Mouse (Mus musculus) colon, adult 2 months (tissue): Measurements from ENCODE around the gene Zdhhc24. TPM values are rescaled to one million over a fixed set of nuclear protein-coding genes. Genes with fewer than 3 reads are reported as not detected.

ENCODE experiments used
- polyA plus RNA-seq: library from polyadenylated mRNA; depleted of rRNA; stranded (reverse); fragments of >200 nt; gene quantifications from 2 replicates; pipeline ENCODE4 v1.2.3, GENCODE M21; 2012; rRNA removed

Zdhhc24 gene
- 31.6 and 38.3 TPM in 2 replicates for polyA plus RNA-seq

DNA sequence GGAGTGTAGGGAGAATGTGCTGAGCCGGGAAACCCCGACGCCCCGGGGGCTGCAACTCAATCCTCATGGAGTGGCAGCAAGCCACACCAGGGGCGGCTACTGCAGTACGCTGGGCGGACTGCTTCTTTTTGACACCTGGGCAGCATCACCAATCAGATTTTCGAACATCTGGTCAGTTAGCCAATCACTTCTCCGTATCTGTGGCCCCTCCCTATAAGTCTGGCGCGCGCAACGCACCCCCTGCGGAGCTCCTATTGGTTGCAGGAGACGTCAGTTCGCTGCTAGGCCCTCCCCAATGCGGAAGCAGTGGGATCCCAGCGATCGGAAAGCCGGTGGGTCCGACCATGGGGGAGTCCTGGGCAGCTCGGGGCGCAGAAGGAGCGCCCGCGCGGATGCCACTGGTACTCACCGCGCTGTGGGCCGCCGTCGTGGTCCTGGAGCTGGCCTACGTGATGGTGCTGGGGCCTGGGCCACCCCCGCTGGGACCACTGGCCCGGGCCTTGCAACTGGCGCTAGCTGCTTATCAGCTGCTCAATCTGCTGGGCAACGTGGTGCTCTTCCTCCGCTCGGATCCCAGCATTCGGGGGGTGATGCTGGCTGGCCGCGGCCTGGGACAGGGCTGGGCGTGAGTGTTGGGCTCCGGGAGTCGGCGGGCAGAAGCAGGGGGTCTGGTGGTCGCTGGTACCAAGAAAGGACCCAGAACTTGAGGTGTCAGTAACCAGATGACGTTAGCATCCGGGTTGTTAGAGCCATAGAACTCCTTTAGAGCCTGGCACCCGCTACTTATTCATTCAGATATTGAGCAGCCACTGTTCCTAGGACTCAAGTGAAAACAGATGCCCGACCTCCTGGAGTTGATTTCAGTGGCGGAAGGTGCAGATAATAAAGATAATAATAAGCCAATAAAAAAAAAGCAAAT is at the start of gene Zdhhc24:
Gene Zdhhc24, plus strand, starts transcription at position 264 of the 919 bp plus-strand sequence.

DNA sequence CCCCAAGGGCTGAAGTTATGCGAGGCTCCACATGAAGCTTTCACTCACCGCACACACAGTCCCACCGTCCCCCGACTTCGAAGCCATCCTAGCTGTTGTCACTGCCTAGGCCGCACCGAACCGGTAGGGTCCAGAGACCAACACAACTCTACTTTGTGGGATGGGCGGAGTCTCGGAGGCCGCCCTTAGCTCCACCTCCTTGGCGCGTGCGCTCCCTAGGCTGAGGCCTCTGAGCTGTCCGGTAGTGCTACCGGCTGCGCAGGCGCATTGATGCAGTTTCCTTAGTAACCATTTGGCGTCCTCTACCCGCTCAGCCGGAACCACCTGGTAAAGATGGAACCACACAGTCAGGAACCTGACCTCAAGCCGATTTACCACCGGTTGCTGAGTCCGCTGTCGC is 39.3 kb upstream of the Zdhhc24 start, which contains the start of the genes Ccs and Ccdc87:
Gene Ccs, minus strand, starts transcription at position 184 of the 400 bp plus-strand sequence.
Gene Ccdc87, plus strand, starts transcription at position 218 of the 400 bp plus-strand sequence.

DNA sequence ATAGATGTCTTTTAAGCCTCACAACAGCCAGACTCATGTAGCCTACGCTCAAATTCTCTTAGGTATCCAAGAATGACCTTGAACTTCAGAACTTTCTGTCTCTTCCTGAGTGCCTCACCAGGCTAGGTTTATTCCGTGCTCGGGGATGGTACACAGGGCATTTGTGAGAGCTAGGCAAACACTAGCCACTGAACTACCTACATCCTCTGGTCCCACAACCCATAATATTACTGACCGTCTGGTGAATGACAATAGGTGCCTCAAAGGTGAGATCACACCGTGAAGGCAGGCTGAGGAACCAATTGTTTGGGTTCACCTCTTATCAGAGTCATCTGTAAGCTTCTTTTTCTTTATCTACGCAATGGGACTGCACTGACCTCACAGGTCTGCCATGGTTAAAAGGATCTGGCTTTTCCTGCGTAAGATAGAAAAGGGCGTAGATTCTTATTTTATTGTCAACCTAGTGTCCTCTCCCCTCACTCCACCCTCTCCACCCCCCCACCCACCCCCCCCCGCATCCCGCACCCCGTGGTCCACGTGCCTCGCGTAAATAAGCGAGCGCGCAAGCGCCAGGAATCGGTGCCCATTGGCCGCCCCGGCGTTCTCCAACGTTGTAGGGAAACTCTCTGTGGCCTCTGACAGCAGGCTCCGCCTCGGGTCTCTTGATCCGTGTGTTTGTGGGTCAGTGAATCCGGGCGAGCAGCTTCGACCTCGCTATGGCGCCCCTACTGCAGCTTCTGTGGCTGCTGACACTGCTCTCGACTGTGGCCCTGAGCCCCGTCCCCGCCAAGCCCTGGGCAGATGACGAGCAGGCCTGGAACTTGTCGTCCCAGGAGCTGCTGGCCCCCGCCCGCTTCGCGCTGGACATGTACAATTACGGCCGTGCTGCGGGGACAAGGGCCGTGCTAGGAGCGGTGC is 23.7 kb upstream of the Zdhhc24 start, which contains the start of gene Ctsf:
Gene Ctsf, plus strand, starts transcription at position 579 of the 918 bp plus-strand sequence.

DNA sequence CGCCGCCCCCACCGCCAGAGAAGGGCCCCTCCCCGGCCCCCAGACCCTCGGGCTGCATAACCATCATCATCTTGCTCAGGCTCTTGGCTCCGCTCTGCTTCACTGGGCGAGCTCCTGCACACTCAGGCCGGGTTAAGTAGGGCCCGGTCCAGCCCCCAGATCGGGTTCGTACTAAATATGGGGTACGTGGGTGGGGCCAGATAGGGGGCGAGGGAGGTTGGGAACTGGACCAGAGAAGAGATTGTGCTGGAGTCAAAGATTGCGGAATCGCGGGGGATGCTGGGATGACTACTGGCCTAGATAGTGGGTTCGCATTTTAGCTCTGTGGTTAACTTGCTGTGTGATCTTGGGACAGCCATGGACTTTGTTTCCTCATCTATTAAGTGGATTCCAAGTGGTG is 683 bp upstream of the Zdhhc24 start, which contains the start of gene Actn3:
Gene Actn3, minus strand, starts transcription at position 125 of the 400 bp plus-strand sequence.

DNA sequence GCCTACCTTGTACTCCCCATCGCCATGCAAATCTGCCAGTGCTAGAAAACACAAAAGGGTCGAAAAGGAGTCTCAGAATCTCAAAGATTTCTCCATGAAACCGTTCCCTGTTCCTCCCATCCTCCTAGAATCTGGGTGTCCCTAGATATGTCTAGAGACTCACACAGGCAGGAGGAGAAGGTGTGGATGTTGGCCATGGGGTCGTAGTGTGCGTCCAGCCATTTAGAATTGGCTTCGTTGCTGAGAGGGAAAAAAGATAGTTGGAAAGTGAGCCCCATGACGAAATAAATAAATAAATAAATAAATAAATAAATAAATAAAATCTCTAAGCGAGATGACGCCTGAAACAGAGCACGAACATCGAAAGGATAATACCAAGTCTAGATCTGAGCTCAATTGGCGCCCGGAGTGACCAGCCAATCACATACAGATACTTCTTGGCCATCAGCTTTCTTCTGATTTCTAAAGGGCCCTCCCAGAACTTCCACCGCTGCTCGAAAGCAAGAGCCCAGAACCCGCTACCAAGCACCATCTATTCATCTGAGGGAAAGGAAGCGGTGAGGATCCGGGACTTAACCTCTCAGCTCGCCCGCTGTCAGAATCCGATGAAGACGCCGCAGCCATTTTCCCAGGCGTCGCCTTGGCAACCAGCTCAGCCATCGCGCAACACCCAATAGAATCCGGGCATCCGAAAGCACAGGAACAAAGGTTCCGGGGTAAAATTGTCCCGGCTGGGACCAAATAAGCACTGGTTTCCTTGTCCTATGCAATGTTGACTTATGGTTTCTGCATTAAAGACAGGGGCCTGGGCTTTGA is 27.7 kb downstream of the Zdhhc24 start, which contains the start of gene Bbs1:
Gene Bbs1, minus strand, starts transcription at position 650 of the 816 bp plus-strand sequence.

DNA sequence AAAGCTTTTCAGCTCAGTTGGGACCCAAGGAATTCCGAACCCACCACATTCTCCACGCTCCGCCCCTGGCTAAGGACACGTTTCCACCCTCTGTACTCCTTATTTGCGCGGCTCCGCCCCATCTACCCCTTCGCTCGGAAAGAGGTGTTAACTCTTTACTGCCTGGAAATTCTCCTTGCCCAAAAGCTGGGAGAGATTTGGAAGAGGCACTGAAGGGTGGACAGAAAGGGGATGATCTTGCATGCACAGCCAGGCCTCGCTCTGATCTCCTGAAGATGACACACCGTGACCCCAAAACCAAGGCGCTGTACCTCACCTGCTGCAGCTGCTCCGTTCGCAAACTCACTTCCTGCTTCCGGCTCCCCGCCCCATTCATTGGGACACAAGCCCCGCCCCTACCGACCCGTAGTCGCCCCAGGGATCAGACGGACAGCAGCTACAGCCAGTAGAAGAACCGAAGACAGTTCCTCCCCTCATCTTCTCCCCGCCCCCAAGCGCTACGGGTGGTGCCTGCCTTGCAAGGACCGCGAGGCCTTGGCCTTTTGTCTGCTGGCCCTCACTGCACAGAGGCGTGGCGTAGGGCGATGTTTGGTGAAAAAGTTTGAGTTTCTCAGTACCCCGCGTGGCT is 49.5 kb downstream of the Zdhhc24 start, which contains the start of gene Dpp3:
Gene Dpp3, minus strand, starts transcription at position 384 of the 628 bp plus-strand sequence.

Other genes with a start within 250 kb of the Zdhhc24 start
- 0.09 and 0.10 TPM in 2 replicates for gene Gm960, start 180.0 kb upstream of the Zdhhc24 start, polyA plus RNA-seq
- gene Sptbn2, start 167.5 kb upstream of the Zdhhc24 start, polyA plus RNA-seq, result 2.8 and 3.0 TPM in 2 replicates
- 4.0 and 4.6 TPM in 2 replicates for gene Rbm4b, start 122.2 kb upstream of the Zdhhc24 start, polyA plus RNA-seq
- gene Rbm4, start 84.8 kb upstream of the Zdhhc24 start, polyA plus RNA-seq, result 31.3 and 33.2 TPM in 2 replicates
- gene Gm21992, start 67.1 kb upstream of the Zdhhc24 start, polyA plus RNA-seq, result 10.2 and 18.0 TPM in 2 replicates
- gene Rbm14, start 67.0 kb upstream of the Zdhhc24 start, polyA plus RNA-seq, result 63.9 and 69.5 TPM in 2 replicates
- 45.7 and 48.2 TPM in 2 replicates for gene Ccs, start 39.3 kb upstream of the Zdhhc24 start, polyA plus RNA-seq
- 0.12 TPM in 1 of 2 replicates, not detected in the other for gene Ccdc87, start 39.3 kb upstream of the Zdhhc24 start, polyA plus RNA-seq
- gene Ctsf, start 23.5 kb upstream of the Zdhhc24 start, polyA plus RNA-seq, result 79.6 and 90.6 TPM in 2 replicates
- gene Actn3, start 759 bp upstream of the Zdhhc24 start, polyA plus RNA-seq, result 0.58 TPM in 2 replicates
- 2.6 and 3.9 TPM in 2 replicates for gene Bbs1, start 28.0 kb downstream of the Zdhhc24 start, polyA plus RNA-seq
- gene Dpp3, start 49.6 kb downstream of the Zdhhc24 start, polyA plus RNA-seq, result 191 and 196 TPM in 2 replicates
- gene Peli3, start 64.5 kb downstream of the Zdhhc24 start, polyA plus RNA-seq, result 3.7 and 3.9 TPM in 2 replicates
- gene Mrpl11, start 83.5 kb downstream of the Zdhhc24 start, polyA plus RNA-seq, result 19.4 and 21.0 TPM in 2 replicates
- 2.5 and 3.3 TPM in 2 replicates for gene Npas4, start 111.6 kb downstream of the Zdhhc24 start, polyA plus RNA-seq
- gene Slc29a2, start 145.2 kb downstream of the Zdhhc24 start, polyA plus RNA-seq, result 9.9 and 14.0 TPM in 2 replicates
- 23.4 and 23.6 TPM in 2 replicates for gene B4gat1, start 160.2 kb downstream of the Zdhhc24 start, polyA plus RNA-seq
- 1.2 and 2.4 TPM in 2 replicates for gene AC124502.3, start 160.2 kb downstream of the Zdhhc24 start, polyA plus RNA-seq
- 48.4 and 51.7 TPM in 2 replicates for gene Brms1, start 162.7 kb downstream of the Zdhhc24 start, polyA plus RNA-seq
- gene Rin1, start 171.8 kb downstream of the Zdhhc24 start, polyA plus RNA-seq, result 14.7 and 15.9 TPM in 2 replicates
- 28.2 and 34.2 TPM in 2 replicates for gene Cd248, start 189.4 kb downstream of the Zdhhc24 start, polyA plus RNA-seq
- gene Tmem151a, start 206.9 kb downstream of the Zdhhc24 start, polyA plus RNA-seq, result 3.9 and 4.2 TPM in 2 replicates
- gene Yif1a, start 209.9 kb downstream of the Zdhhc24 start, polyA plus RNA-seq, result 254 and 277 TPM in 2 replicates
- gene Cnih2, start 219.9 kb downstream of the Zdhhc24 start, polyA plus RNA-seq, result 3.3 and 4.0 TPM in 2 replicates
- 211 and 244 TPM in 2 replicates for gene Rab1b, start 228.4 kb downstream of the Zdhhc24 start, polyA plus RNA-seq
- gene Klc2, start 239.9 kb downstream of the Zdhhc24 start, polyA plus RNA-seq, result 26.5 and 30.6 TPM in 2 replicates